Comparison of ENCODE assay signal across 26 mouse cellular contexts in genomic region chr16:6032563-6032962, GRCm38 (mm10).
"Had no signal": no experiment of that assay in that cellular context is flagged by ENCODE, and none has a peak within 500 bp of the region (broad histone marks: within the 10 kb centered on the region; RNA-seq: fewer than 3 reads in every experiment).

No protein-coding gene starts in this region.

- H3K36me3 ChIP-seq: embryonic facial prominence, embryonic 12.5 days; embryonic facial prominence, embryonic 15.5 days; forebrain, embryonic 10.5 days; forebrain, embryonic 12.5 days; forebrain, embryonic 15.5 days had no signal

- H3K4me2 ChIP-seq: embryonic facial prominence, embryonic 12.5 days; embryonic facial prominence, embryonic 15.5 days; forebrain, embryonic 12.5 days; forebrain, embryonic 13.5 days; forebrain, embryonic 15.5 days had no signal

- H3K27ac ChIP-seq: embryonic facial prominence, embryonic 12.5 days; embryonic facial prominence, embryonic 15.5 days; forebrain, embryonic 10.5 days; forebrain, embryonic 12.5 days; forebrain, embryonic 13.5 days; forebrain, embryonic 15.5 days; gastrocnemius, adult 2 months; heart, adult 2 months had no signal

- H3K9me3 ChIP-seq: embryonic facial prominence, embryonic 12.5 days; embryonic facial prominence, embryonic 15.5 days; forebrain, embryonic 10.5 days; forebrain, embryonic 12.5 days; forebrain, embryonic 13.5 days; forebrain, embryonic 15.5 days had no signal

- ATAC-seq: forebrain, embryonic 13.5 days; forebrain, embryonic 14.5 days; forebrain, embryonic 15.5 days; forebrain, embryonic 16.5 days; forebrain, postnatal 0 days had no signal

- H3K4me3 ChIP-seq: embryonic facial prominence, embryonic 12.5 days; embryonic facial prominence, embryonic 15.5 days; erythroblast, embryonic 14.5 days; forebrain, embryonic 10.5 days; forebrain, embryonic 12.5 days; forebrain, embryonic 13.5 days; forebrain, embryonic 15.5 days; gastrocnemius, adult 2 months; heart, adult 2 months had no signal

- H3K9ac ChIP-seq: embryonic facial prominence, embryonic 12.5 days; embryonic facial prominence, embryonic 15.5 days; forebrain, embryonic 12.5 days; forebrain, embryonic 13.5 days; forebrain, embryonic 15.5 days; forebrain, postnatal 0 days had no signal

- H3K27me3 ChIP-seq: embryonic facial prominence, embryonic 12.5 days; embryonic facial prominence, embryonic 15.5 days; forebrain, embryonic 12.5 days; forebrain, embryonic 13.5 days; forebrain, embryonic 15.5 days had no signal

- DNase-seq: cerebellum, adult 2 months; cerebellum, adult 8-10 months; cerebellum, adult 9-10 months; cerebellum, adult 9-11 months; cerebellum, postnatal 10 days; cerebellum, postnatal 14 days; cerebellum, postnatal 25 days; cerebellum, postnatal 36 days; embryo, embryonic 11 days; forebrain, postnatal 0 days; gastrocnemius, adult 2 months; gastrocnemius, postnatal 10 days; gastrocnemius, postnatal 14 days; gastrocnemius, postnatal 25 days; gastrocnemius, postnatal 36 days; heart, adult 18-20 months; heart, adult 2 months had no signal

- H3K4me1 ChIP-seq: embryonic facial prominence, embryonic 12.5 days; embryonic facial prominence, embryonic 15.5 days; forebrain, embryonic 13.5 days had no signal
